ENCODE assay signal across 13 mouse cellular contexts in genomic region chr16:90706279-90706678, GRCm38 (mm10). TPM values are rescaled to one million over a fixed set of nuclear protein-coding genes. Genes with fewer than 3 reads are reported as not detected.
DNase-seq lines count a peak whose midpoint lies in the region; ATAC-seq and TF ChIP-seq lines count a peak whose summit lies in the region.
"Had no signal": no experiment of that assay in that cellular context is flagged by ENCODE, and none has a peak within 500 bp of the region (broad histone marks: within the 10 kb centered on the region; RNA-seq: fewer than 3 reads in every experiment).

No protein-coding gene starts in this region.

- no peak for TF ChIP-seq CTCF in midbrain, postnatal 0 days (IDR thresholded peaks at IDR 0.05)

- no peak overlapping the region for H3K4me3 ChIP-seq in limb, embryonic 13.5 days
- no peak overlapping the region for H3K4me3 ChIP-seq in limb, embryonic 10.5 days
- H3K4me3 ChIP-seq in heart, embryonic 13.5 days = no peak overlapping the region
- no peak overlapping the region for H3K4me3 ChIP-seq in hindbrain, embryonic 10.5 days
- H3K4me3 ChIP-seq in midbrain, postnatal 0 days (ENCODE audit: low read depth, low read length) = no peak overlapping the region
- H3K4me3 ChIP-seq: embryonic facial prominence, embryonic 13.5 days; forebrain, embryonic 13.5 days had no signal

- peak; percentile 45; the same call in 1 of the 2 replicates for ATAC-seq in limb, embryonic 13.5 days (ENCODE audit: low FRiP score, low read depth)
- peak; percentile 55; the same call in 1 of the 2 replicates for ATAC-seq in heart, embryonic 13.5 days (ENCODE audit: extremely low read depth, insufficient number of reproducible peaks, low FRiP score, low TSS enrichment)
- ATAC-seq in midbrain, postnatal 0 days (ENCODE audit: low FRiP score) = no peak
- ATAC-seq: forebrain, embryonic 13.5 days had no signal

- no peak overlapping the region for H3K9ac ChIP-seq in limb, embryonic 13.5 days
- H3K9ac ChIP-seq in heart, embryonic 13.5 days = no peak overlapping the region
- H3K9ac ChIP-seq in midbrain, postnatal 0 days (replicated peaks; ENCODE audit: low read length, poor library complexity, severe bottlenecking) = no peak overlapping the region
- H3K9ac ChIP-seq: embryonic facial prominence, embryonic 13.5 days; forebrain, embryonic 13.5 days; liver, embryonic 14.5 days had no signal

- H3K4me2 ChIP-seq in limb, embryonic 13.5 days (replicated peaks) = no peak overlapping the region
- H3K4me2 ChIP-seq in heart, embryonic 13.5 days = peak overlapping the region; percentile 33
- H3K4me2 ChIP-seq in midbrain, postnatal 0 days (ENCODE audit: low read depth, low read length, poor library complexity, severe bottlenecking) = no peak overlapping the region
- H3K4me2 ChIP-seq: embryonic facial prominence, embryonic 13.5 days; forebrain, embryonic 13.5 days had no signal

- peaks cover 23% of the 10 kb centered on the region for H3K4me1 ChIP-seq in limb, embryonic 13.5 days
- H3K4me1 ChIP-seq in limb, embryonic 10.5 days = peaks cover 38% of the 10 kb centered on the region
- peaks cover 69% of the 10 kb centered on the region for H3K4me1 ChIP-seq in heart, embryonic 13.5 days
- peaks cover 40% of the 10 kb centered on the region for H3K4me1 ChIP-seq in hindbrain, embryonic 10.5 days (replicated peaks)
- peaks cover 9% of the 10 kb centered on the region; the same call in 1 of the 2 replicates for H3K4me1 ChIP-seq in midbrain, postnatal 0 days (ENCODE audit: insufficient read depth, low read length)

- H3K27ac ChIP-seq in limb, embryonic 13.5 days = no peak overlapping the region
- H3K27ac ChIP-seq in limb, embryonic 10.5 days = no peak overlapping the region
- H3K27ac ChIP-seq in heart, embryonic 13.5 days (replicated peaks) = peak overlapping the region; percentile 89
- H3K27ac ChIP-seq in hindbrain, embryonic 10.5 days = no peak overlapping the region
- no peak overlapping the region for H3K27ac ChIP-seq in midbrain, postnatal 0 days (ENCODE audit: low read depth, low read length)
- H3K27ac ChIP-seq: embryonic facial prominence, embryonic 13.5 days; forebrain, embryonic 13.5 days; liver, embryonic 14.5 days had no signal

- WGBS in limb, embryonic 13.5 days = 10% methylated on average over 3 of the region's 3 CpGs
- 15% methylated on average over 3 of the region's 3 CpGs for WGBS in limb, embryonic 10.5 days
- 0% methylated on average over 3 of the region's 3 CpGs for WGBS in heart, embryonic 13.5 days
- WGBS in hindbrain, embryonic 10.5 days = 33% methylated on average over 3 of the region's 3 CpGs
- 49% methylated on average over 3 of the region's 3 CpGs for WGBS in midbrain, postnatal 0 days

- H3K36me3 ChIP-seq in limb, embryonic 13.5 days = no peaks in the 10 kb centered on the region
- H3K36me3 ChIP-seq in limb, embryonic 10.5 days = no peaks in the 10 kb centered on the region
- no peaks in the 10 kb centered on the region for H3K36me3 ChIP-seq in heart, embryonic 13.5 days
- no peaks in the 10 kb centered on the region for H3K36me3 ChIP-seq in hindbrain, embryonic 10.5 days
- no peaks in the 10 kb centered on the region for H3K36me3 ChIP-seq in midbrain, postnatal 0 days (ENCODE audit: insufficient read depth, low read length)
- H3K36me3 ChIP-seq: embryonic facial prominence, embryonic 13.5 days had no signal

- no peaks in the 10 kb centered on the region for H3K9me3 ChIP-seq in limb, embryonic 13.5 days
- no peaks in the 10 kb centered on the region for H3K9me3 ChIP-seq in limb, embryonic 10.5 days (replicated peaks)
- no peaks in the 10 kb centered on the region for H3K9me3 ChIP-seq in heart, embryonic 13.5 days
- no peaks in the 10 kb centered on the region for H3K9me3 ChIP-seq in hindbrain, embryonic 10.5 days
- no peaks in the 10 kb centered on the region for H3K9me3 ChIP-seq in midbrain, postnatal 0 days (ENCODE audit: low read length)
- H3K9me3 ChIP-seq: embryonic facial prominence, embryonic 13.5 days; forebrain, embryonic 13.5 days had no signal

- DNase-seq in limb, embryonic 10.5 days (ENCODE audit: low spot score) = no peak
- DNase-seq in heart, adult 18-20 months = peak; percentile 52 to 57
- DNase-seq in lung, postnatal 10 days = peak; percentile 62
- DNase-seq in hindbrain, embryonic 10.5 days (ENCODE audit: low spot score) = no peak
- no peak for DNase-seq in midbrain, postnatal 0 days (ENCODE audit: low spot score)
- DNase-seq: cerebellum, adult 18-20 months; gastrocnemius, postnatal 36 days had no signal

- H3K27me3 ChIP-seq in limb, embryonic 13.5 days = 0 out of 2 replicates have a peak, but pooled peaks cover 4% of the 10 kb centered on the region
- H3K27me3 ChIP-seq in limb, embryonic 10.5 days (ENCODE audit: low read depth, poor library complexity, severe bottlenecking) = no peaks in the 10 kb centered on the region
- H3K27me3 ChIP-seq in heart, embryonic 13.5 days (replicated peaks) = no peaks in the 10 kb centered on the region
- 0 out of 2 replicates have a peak, but pooled peaks cover 4% of the 10 kb centered on the region for H3K27me3 ChIP-seq in hindbrain, embryonic 10.5 days (ENCODE audit: insufficient read depth, poor library complexity, severe bottlenecking)
- no peaks in the 10 kb centered on the region for H3K27me3 ChIP-seq in midbrain, postnatal 0 days (ENCODE audit: insufficient read depth, low read length)
- H3K27me3 ChIP-seq: embryonic facial prominence, embryonic 13.5 days; forebrain, embryonic 13.5 days had no signal

RNA-seq across cellular contexts. Expression of gene Mis18a, which starts 20.9 kb away (rescaled TPM):
- 70.7 and 74.5 TPM in 2 replicates for polyA plus RNA-seq in limb, embryonic 13.5 days (2015; fragmentation: Nextera tagmentation; extraction: Ambion mirVana)
- 98.1 and 103 TPM in 2 replicates for polyA plus RNA-seq in limb, embryonic 10.5 days (2016; fragmentation: Nextera tagmentation; extraction: Ambion mirVana)
- 1 to 10 TPM; 2.9 to 3.0 TPM for total RNA-seq in heart, adult 18-20 months (2021)
- 36.2 and 36.7 TPM in 2 replicates for polyA plus RNA-seq in heart, embryonic 13.5 days (2015; fragmentation: Nextera tagmentation; extraction: Ambion mirVana)
- polyA plus RNA-seq in hindbrain, embryonic 10.5 days (2016; fragmentation: Nextera tagmentation; extraction: Ambion mirVana) = 81.0 and 96.2 TPM in 2 replicates
- total RNA-seq in midbrain, postnatal 0 days (2014; rRNA removed) = 13.8 and 19.6 TPM in 2 replicates
- polyA plus RNA-seq in midbrain, postnatal 0 days (2015; fragmentation: Nextera tagmentation; extraction: Ambion mirVana) = 23.6 and 24.9 TPM in 2 replicates

RNA-seq across cellular contexts. Expression of gene Mrap, which starts 31.7 kb away (rescaled TPM):
- polyA plus RNA-seq in limb, embryonic 13.5 days (2015; fragmentation: Nextera tagmentation; extraction: Ambion mirVana) = 0.45 TPM in 1 of 2 replicates, not detected in the other
- 1.1 and 3.7 TPM in 2 replicates for polyA plus RNA-seq in limb, embryonic 10.5 days (2016; fragmentation: Nextera tagmentation; extraction: Ambion mirVana)
- total RNA-seq in heart, adult 18-20 months (2021) = 10 to 100 TPM; 17.2 to 23.7 TPM
- 25.6 and 26.9 TPM in 2 replicates for polyA plus RNA-seq in heart, embryonic 13.5 days (2015; fragmentation: Nextera tagmentation; extraction: Ambion mirVana)
- polyA plus RNA-seq in hindbrain, embryonic 10.5 days (2016; fragmentation: Nextera tagmentation; extraction: Ambion mirVana) = 1.9 and 3.0 TPM in 2 replicates
- 0.77 TPM in 1 of 2 replicates, not detected in the other for total RNA-seq in midbrain, postnatal 0 days (2014; rRNA removed)
- polyA plus RNA-seq in midbrain, postnatal 0 days (2015; fragmentation: Nextera tagmentation; extraction: Ambion mirVana) = 0.41 and 0.74 TPM in 2 replicates
- total RNA-seq: layer of hippocampus, postnatal 10 days had no signal
- polyA plus RNA-seq: embryonic facial prominence, embryonic 13.5 days; forebrain, embryonic 13.5 days had no signal

Comparison
In these comparisons a context has a peak if more than half of its experiments do, and no peak if none do; other contexts are left out.
1. DNase-seq: peak in heart, adult 18-20 months (2 of 2) and lung, postnatal 10 days (single experiment); none in limb, embryonic 10.5 days (single experiment), hindbrain, embryonic 10.5 days (single experiment) and midbrain, postnatal 0 days (single experiment).